Mouse (Mus musculus): ENCODE measurements around the gene Cd53.

DNA sequence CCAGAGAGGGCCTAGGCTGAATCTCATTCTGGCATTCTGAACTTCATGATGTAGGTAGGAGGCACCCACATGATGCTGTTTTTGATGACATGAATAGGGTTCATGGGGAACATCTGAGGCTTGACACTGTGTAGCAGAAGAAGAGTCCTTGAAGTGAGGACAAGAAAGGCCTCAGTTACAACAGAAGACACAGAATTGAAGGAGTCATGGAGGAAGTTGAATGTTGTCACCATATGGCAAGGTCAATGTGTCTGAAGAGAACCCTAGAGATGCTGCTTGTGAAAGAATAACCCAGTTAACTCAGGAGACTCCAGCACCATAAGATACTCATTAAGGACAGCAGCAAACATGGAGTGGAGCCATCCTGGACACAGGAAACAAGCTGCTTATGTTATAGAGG lies 8.1 kb upstream of the Cd53 start:
- TF ChIP-seq CTCF (IDR thresholded peaks at IDR 0.05; ENCODE audit: low read depth, low read length) (no peak), POLR2AphosphoS5 (IDR thresholded peaks at IDR 0.05; ENCODE audit: insufficient replicate concordance, low read depth, low read length) (no peak), GATA1 (IDR thresholded peaks at IDR 0.05; ENCODE audit: borderline replicate concordance, low read length) (no peak), TAL1 (conservative IDR thresholded peaks at IDR 0.05; ENCODE audit: low read depth, low read length) (no peak), GATA2 (IDR thresholded peaks at IDR 0.05; ENCODE audit: borderline replicate concordance, low read depth, low read length) (no peak)

Data from G1E (cell line).